In genomic region chr2:110906473-110906872, GRCm38 (mm10) we compare ENCODE assay signal across 19 mouse cellular contexts. TPM values are rescaled to one million over a fixed set of nuclear protein-coding genes. Genes with fewer than 3 reads are reported as not detected.
DNase-seq lines count a peak whose midpoint lies in the region; ATAC-seq and TF ChIP-seq lines count a peak whose summit lies in the region.
"Had no signal": no experiment of that assay in that cellular context is flagged by ENCODE, and none has a peak within 500 bp of the region (broad histone marks: within the 10 kb centered on the region; RNA-seq: fewer than 3 reads in every experiment).

No protein-coding gene starts in this region.

- ATAC-seq in forebrain, embryonic 15.5 days (replicated peaks) = peak; percentile 68
- ATAC-seq in forebrain, embryonic 12.5 days (ENCODE audit: low FRiP score) = no peak
- ATAC-seq in midbrain, postnatal 0 days (ENCODE audit: low FRiP score) = no peak
- no peak for ATAC-seq in midbrain, embryonic 11.5 days (ENCODE audit: low FRiP score)

- no peak overlapping the region for H3K27ac ChIP-seq in forebrain, embryonic 15.5 days (replicated peaks)
- no peak overlapping the region for H3K27ac ChIP-seq in forebrain, embryonic 12.5 days
- no peak overlapping the region for H3K27ac ChIP-seq in midbrain, postnatal 0 days (ENCODE audit: low read depth, low read length)
- no peak overlapping the region for H3K27ac ChIP-seq in midbrain, embryonic 11.5 days (ENCODE audit: low read depth, low read length)
- H3K27ac ChIP-seq: limb, embryonic 13.5 days had no signal

- TF ChIP-seq CTCF in midbrain, postnatal 0 days (IDR thresholded peaks at IDR 0.05) = no peak

- H3K4me2 ChIP-seq in forebrain, embryonic 15.5 days (replicated peaks) = no peak overlapping the region
- H3K4me2 ChIP-seq in forebrain, embryonic 12.5 days = no peak overlapping the region
- H3K4me2 ChIP-seq in midbrain, postnatal 0 days (ENCODE audit: low read depth, low read length, poor library complexity, severe bottlenecking) = no peak overlapping the region
- no peak overlapping the region for H3K4me2 ChIP-seq in midbrain, embryonic 11.5 days
- H3K4me2 ChIP-seq: limb, embryonic 13.5 days had no signal

- H3K36me3 ChIP-seq in forebrain, embryonic 15.5 days = no peaks in the 10 kb centered on the region
- H3K36me3 ChIP-seq in forebrain, embryonic 12.5 days (replicated peaks) = no peaks in the 10 kb centered on the region
- H3K36me3 ChIP-seq in midbrain, postnatal 0 days (ENCODE audit: insufficient read depth, low read length) = no peaks in the 10 kb centered on the region
- no peaks in the 10 kb centered on the region for H3K36me3 ChIP-seq in midbrain, embryonic 11.5 days (ENCODE audit: control insufficient read depth, insufficient read depth, low read length)
- H3K36me3 ChIP-seq: limb, embryonic 13.5 days had no signal

- H3K9me3 ChIP-seq in forebrain, embryonic 15.5 days = no peaks in the 10 kb centered on the region
- H3K9me3 ChIP-seq in forebrain, embryonic 12.5 days = no peaks in the 10 kb centered on the region
- H3K9me3 ChIP-seq in midbrain, postnatal 0 days (ENCODE audit: low read length) = no peaks in the 10 kb centered on the region
- H3K9me3 ChIP-seq in midbrain, embryonic 11.5 days (ENCODE audit: control insufficient read depth, low read length) = no peaks in the 10 kb centered on the region
- H3K9me3 ChIP-seq: limb, embryonic 13.5 days had no signal

- H3K4me3 ChIP-seq in forebrain, embryonic 15.5 days = no peak overlapping the region
- no peak overlapping the region for H3K4me3 ChIP-seq in forebrain, embryonic 12.5 days (replicated peaks)
- H3K4me3 ChIP-seq in midbrain, postnatal 0 days (ENCODE audit: low read depth, low read length) = no peak overlapping the region
- no peak overlapping the region for H3K4me3 ChIP-seq in midbrain, embryonic 11.5 days (ENCODE audit: low read depth, low read length)
- H3K4me3 ChIP-seq: limb, embryonic 13.5 days had no signal

- WGBS in forebrain, embryonic 15.5 days = 25% methylated on average over 3 of the region's 3 CpGs
- WGBS in forebrain, embryonic 12.5 days = 51% methylated on average over 3 of the region's 3 CpGs
- WGBS in midbrain, postnatal 0 days = 48% methylated on average over 3 of the region's 3 CpGs
- 40% methylated on average over 3 of the region's 3 CpGs for WGBS in midbrain, embryonic 11.5 days

- peaks cover 4% of the 10 kb centered on the region; the same call in 1 of the 2 replicates for H3K4me1 ChIP-seq in forebrain, embryonic 15.5 days
- no peaks in the 10 kb centered on the region for H3K4me1 ChIP-seq in forebrain, embryonic 12.5 days
- H3K4me1 ChIP-seq in midbrain, postnatal 0 days (ENCODE audit: insufficient read depth, low read length) = no peaks in the 10 kb centered on the region
- H3K4me1 ChIP-seq in midbrain, embryonic 11.5 days (ENCODE audit: control insufficient read depth, insufficient read depth, low read length) = no peaks in the 10 kb centered on the region
- H3K4me1 ChIP-seq: limb, embryonic 13.5 days had no signal

- no peaks in the 10 kb centered on the region for H3K27me3 ChIP-seq in forebrain, embryonic 15.5 days
- no peaks in the 10 kb centered on the region for H3K27me3 ChIP-seq in forebrain, embryonic 12.5 days
- H3K27me3 ChIP-seq in midbrain, postnatal 0 days (ENCODE audit: insufficient read depth, low read length) = no peaks in the 10 kb centered on the region
- no peaks in the 10 kb centered on the region for H3K27me3 ChIP-seq in midbrain, embryonic 11.5 days (ENCODE audit: control insufficient read depth, insufficient read depth, low read length)
- H3K27me3 ChIP-seq: limb, embryonic 13.5 days had no signal

- peak; percentile 14 for DNase-seq in midbrain, postnatal 0 days (ENCODE audit: low spot score)
- DNase-seq in midbrain, embryonic 11.5 days (ENCODE audit: low spot score, missing footprints) = no peak
- peak; percentile 56 to 70 for DNase-seq in cerebellum, postnatal 10 days
- peak; percentile 25 to 37 for DNase-seq in layer of hippocampus, postnatal 36 days
- DNase-seq in adrenal gland, postnatal 14 days = no peak
- DNase-seq in kidney, adult 11 months = no peak
- DNase-seq: B cell, adult 2 months; heart, adult 18-20 months; heart, postnatal 14 days; kidney, adult 18-20 months; lung, adult 18-20 months; thymus, postnatal 4 days had no signal

- no peak overlapping the region for H3K9ac ChIP-seq in forebrain, embryonic 15.5 days (replicated peaks)
- no peak overlapping the region for H3K9ac ChIP-seq in forebrain, embryonic 12.5 days
- no peak overlapping the region for H3K9ac ChIP-seq in midbrain, postnatal 0 days (replicated peaks; ENCODE audit: low read length, poor library complexity, severe bottlenecking)
- H3K9ac ChIP-seq in midbrain, embryonic 11.5 days (ENCODE audit: low read length) = no peak overlapping the region
- H3K9ac ChIP-seq: limb, embryonic 13.5 days had no signal

RNA-seq across cellular contexts. Expression of gene Ano3, which starts 44.2 kb away (rescaled TPM):
- 0.87 and 0.93 TPM in 2 replicates for polyA plus RNA-seq in forebrain, embryonic 15.5 days (2015; fragmentation: Nextera tagmentation; extraction: Ambion mirVana)
- 0.94 and 1.3 TPM in 2 replicates for polyA plus RNA-seq in forebrain, embryonic 12.5 days (2016; fragmentation: Nextera tagmentation; extraction: Ambion mirVana)
- total RNA-seq in midbrain, postnatal 0 days (2014; rRNA removed) = 0.66 and 1.6 TPM in 2 replicates
- polyA plus RNA-seq in midbrain, postnatal 0 days (2015; fragmentation: Nextera tagmentation; extraction: Ambion mirVana) = 0.54 and 0.70 TPM in 2 replicates
- polyA plus RNA-seq in midbrain, embryonic 11.5 days (2014; fragmentation: Nextera tagmentation; extraction: Ambion mirVana) = 1.5 TPM in 2 replicates
- total RNA-seq in layer of hippocampus, postnatal 36 days (2021) = 10 to 100 TPM; 77.7 to 79.6 TPM
- 0.33 and 0.49 TPM in 2 replicates for total RNA-seq in adrenal gland, postnatal 14 days (2021)
- total RNA-seq: MEL; monocyte, adult 5-6 weeks; neutrophil, adult 5-6 weeks had no signal
- polyA plus RNA-seq: large intestine, adult 2 months had no signal

Comparison
In these comparisons a context has a peak if more than half of its experiments do, and no peak if none do; other contexts are left out.
1. DNase-seq: peak in midbrain, postnatal 0 days (single experiment), cerebellum, postnatal 10 days (2 of 2) and layer of hippocampus, postnatal 36 days (2 of 2); none in midbrain, embryonic 11.5 days (single experiment), adrenal gland, postnatal 14 days (single experiment) and kidney, adult 11 months (single experiment).